Mouse (Mus musculus) G1E-ER4 (cell line): ENCODE data around the gene Krt80. TPM values are rescaled to one million over a fixed set of nuclear protein-coding genes. Genes with fewer than 3 reads are reported as not detected.
A peak's percentile ranks its signal among the peaks of the same experiment; 100 is the strongest.

Source experiments
- GATA1 ChIP-seq: IDR thresholded peaks from one replicate; pipeline ENCODE4 v1.8.0; 2012; ENCODE audit warnings: low read length, inconsistent platforms
- polyA plus RNA-seq: library from polyadenylated mRNA; stranded (reverse); fragments of >175 nt; gene quantifications from 2 replicates; pipeline ENCODE4 v1.2.3, GENCODE M21; 2012

The Krt80 gene
- polyA plus RNA-seq, 1 experiment: not detected

GRCm38 (mm10) chr15:101332370-101332769, 37.6 kb downstream of the Krt80 start:
- no peak for TF ChIP-seq GATA1

- no peak for TF ChIP-seq GATA1
These were observed 38.9 kb downstream of the Krt80 start for GRCm38 (mm10) chr15:101331090-101331489.

GRCm38 (mm10) chr15:101329564-101329892, 40.4 kb downstream of the Krt80 start:
- no peak for TF ChIP-seq GATA1

- no peak for TF ChIP-seq GATA1
These were observed 40.9 kb downstream of the Krt80 start for GRCm38 (mm10) chr15:101328876-101329563.

- no peak for TF ChIP-seq GATA1
These were observed 42.7 kb downstream of the Krt80 start for GRCm38 (mm10) chr15:101327282-101327681.

- no peak for TF ChIP-seq GATA1
These were observed 43.9 kb downstream of the Krt80 start for GRCm38 (mm10) chr15:101325991-101326534.

GRCm38 (mm10) chr15:101323511-101323910, 46.5 kb downstream of the Krt80 start:
- TF ChIP-seq GATA1: no peak

GRCm38 (mm10) chr15:101322640-101323039, 47.3 kb downstream of the Krt80 start:
- TF ChIP-seq GATA1: no peak

GRCm38 (mm10) chr15:101322106-101322505, 47.9 kb downstream of the Krt80 start:
- no peak for TF ChIP-seq GATA1

GRCm38 (mm10) chr15:101321126-101321525, 48.8 kb downstream of the Krt80 start:
- no peak for TF ChIP-seq GATA1

- TF ChIP-seq GATA1: peak; percentile 62
These were observed 49.3 kb downstream of the Krt80 start for GRCm38 (mm10) chr15:101320618-101321041.

GRCm38 (mm10) chr15:101320010-101320617, 49.8 kb downstream of the Krt80 start:
- TF ChIP-seq GATA1: no peak

GRCm38 (mm10) chr15:101318889-101319765, 50.8 kb downstream of the Krt80 start:
- TF ChIP-seq GATA1: no peak

GRCm38 (mm10) chr15:101317814-101318500, 52.0 kb downstream of the Krt80 start:
- TF ChIP-seq GATA1: no peak
